Mouse (Mus musculus) kidney, adult 2 months (tissue): ENCODE measurements around the gene Supt4a.

ENCODE experiments used
- CTCF ChIP-seq: fragments of 200-500 bp; conservative IDR thresholded peaks from 2 replicates; pipeline ENCODE4 v1.5.1; 2011; ENCODE audit warnings: low read depth, mild to moderate bottlenecking, control low read depth, low read length, moderate library complexity, mixed read lengths; ENCODE audit not compliant: insufficient read depth, insufficient read length
- POLR2A ChIP-seq: fragments of 200-500 bp; IDR thresholded peaks from one replicate; pipeline ENCODE4 v1.6.1; 2011; ENCODE audit warnings: low read depth, low read length, control low read depth

DNA sequence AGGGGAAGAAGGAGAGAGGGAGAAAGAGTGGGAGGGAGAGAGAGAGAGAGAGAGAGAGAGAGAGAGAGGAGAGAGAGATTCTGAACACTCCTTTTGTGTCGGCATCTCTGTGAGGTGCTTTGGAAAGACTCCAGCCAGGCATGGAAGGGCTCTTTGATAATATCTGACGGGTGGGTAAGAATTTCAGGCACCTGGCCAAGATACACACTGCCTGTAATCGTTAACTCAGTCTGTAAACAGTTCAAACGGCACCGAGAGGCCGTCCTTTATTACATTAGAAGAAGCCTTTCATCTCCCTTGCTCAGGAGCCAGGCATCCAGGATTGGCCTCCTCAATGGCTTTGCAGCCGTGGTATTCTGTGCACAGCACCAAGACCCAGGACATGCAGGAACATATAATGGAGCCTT, 47.9 kb upstream of the Supt4a start:
- TF ChIP-seq CTCF (no peak), POLR2A (no peak)
